Mouse (Mus musculus) embryonic facial prominence, embryonic 13.5 days (tissue): ENCODE measurements around the gene Rcl1. TPM values are rescaled to one million over a fixed set of nuclear protein-coding genes. Genes with fewer than 3 reads are reported as not detected.
A peak's percentile ranks its signal among the peaks of the same experiment; 100 is the strongest.

ENCODE experiments used
- ATAC-seq: fragments of 200-750 bp; cut with Nextera tagmentation; 2 replicates; pipeline ENCODE4 v1.8.0; 2017; ENCODE audit warnings: low read depth; ENCODE audit not compliant: insufficient number of reproducible peaks, insufficient read depth, low FRiP score, low TSS enrichment
- H3K27ac ChIP-seq: fragments of 300-500 bp; sonication (generic); 2 replicates; pipeline ENCODE4 v1.5.1; 2015; ENCODE audit warnings: moderate library complexity, mild to moderate bottlenecking, inconsistent platforms
- H3K27me3 ChIP-seq: fragments of 300-500 bp; sonication (generic); 2 replicates; pipeline ENCODE4 v1.6.1; 2015; ENCODE audit warnings: mild to moderate bottlenecking, inconsistent platforms
- H3K36me3 ChIP-seq: fragments of 300-500 bp; sonication (generic); 2 replicates; pipeline ENCODE4 v1.6.1; 2015; ENCODE audit warnings: mild to moderate bottlenecking, inconsistent platforms
- H3K4me1 ChIP-seq: fragments of 300-500 bp; sonication (generic); 2 replicates; pipeline ENCODE4 v1.6.1; 2015; ENCODE audit warnings: inconsistent platforms
- H3K4me2 ChIP-seq: fragments of 300-500 bp; sonication (generic); 2 replicates; pipeline ENCODE4 v1.6.1; 2015; ENCODE audit warnings: moderate library complexity, mild to moderate bottlenecking, inconsistent platforms
- H3K4me3 ChIP-seq: fragments of 300-500 bp; sonication (generic); 2 replicates; pipeline ENCODE4 v1.5.1; 2015; ENCODE audit warnings: mild to moderate bottlenecking, inconsistent platforms
- H3K9ac ChIP-seq: fragments of 300-500 bp; sonication (generic); 2 replicates; pipeline ENCODE4 v1.6.1; 2015; ENCODE audit warnings: mild to moderate bottlenecking, inconsistent platforms
- H3K9me3 ChIP-seq: fragments of 300-500 bp; sonication (generic); 2 replicates; pipeline ENCODE4 v1.6.1; 2016; ENCODE audit warnings: inconsistent platforms
- WGBS: fragments of 180-500 bp; shearing (Covaris S2); methylation state at CpG from one replicate; pipeline ENCODE4 v1.1.7; 2015; ENCODE audit warnings: mixed read lengths; 5-methylcytosine and 5-hydroxymethylcytosine counted together
- polyA plus RNA-seq: library from polyadenylated mRNA; unstranded; fragments of >200 nt; fragmentation: Nextera tagmentation; extraction: Ambion mirVana; gene quantifications from 2 replicates; pipeline ENCODE4 v1.2.1, GENCODE M21; 2015

The Rcl1 gene
- polyA plus RNA-seq, 1 experiment from 2014 or later = 67.0 TPM

- Histone ChIP-seq H3K4me2 (no peak overlapping the region), H3K4me1 (peaks cover 13% of the 10 kb centered on the region), H3K27ac (no peak overlapping the region), H3K9ac (no peak overlapping the region), H3K36me3 (no peaks in the 10 kb centered on the region), H3K4me3 (no peak overlapping the region), H3K9me3 (no peaks in the 10 kb centered on the region), H3K27me3 (no peaks in the 10 kb centered on the region)
- ATAC-seq = no peak
- 71% methylated on average over 5 of the region's 5 CpGs for WGBS
Observed at GRCm38 (mm10) chr19:29069195-29069594, 32.0 kb upstream of the Rcl1 start.

DNA sequence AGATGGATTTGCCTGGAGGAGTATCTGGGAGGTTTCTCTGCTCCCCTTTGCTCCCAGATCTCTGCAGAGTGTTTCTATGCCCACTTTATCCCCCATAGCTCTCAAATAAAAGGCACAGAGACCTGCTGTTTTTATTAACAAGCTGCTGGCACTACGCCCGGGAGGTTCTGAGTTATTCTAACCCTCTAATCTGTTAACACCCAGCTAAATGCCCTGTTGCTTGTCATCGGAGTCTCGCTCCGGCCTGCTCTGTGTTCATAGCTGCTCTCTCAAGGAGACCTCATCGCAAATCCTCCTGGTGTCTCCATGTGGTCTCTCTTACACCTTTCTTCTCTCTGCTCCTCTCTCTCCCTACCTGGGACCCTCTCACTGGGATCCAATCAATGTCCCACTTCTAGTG is 26.4 kb upstream of the Rcl1 start:
- peaks cover 7% of the 10 kb centered on the region for H3K4me1 ChIP-seq
- 66% methylated on average over 6 of the region's 6 CpGs for WGBS
- ATAC-seq = no peak

GRCm38 (mm10) chr19:29088628-29089027 is 12.5 kb upstream of the Rcl1 start:
- no peak overlapping the region for H3K27ac ChIP-seq
- H3K9me3 ChIP-seq = no peaks in the 10 kb centered on the region
- no peak for ATAC-seq
- H3K36me3 ChIP-seq = no peaks in the 10 kb centered on the region
- H3K9ac ChIP-seq = no peak overlapping the region
- 73% methylated on average over 6 of the region's 6 CpGs for WGBS
- H3K4me1 ChIP-seq = no peaks in the 10 kb centered on the region
- no peak overlapping the region for H3K4me2 ChIP-seq
- H3K4me3 ChIP-seq = no peak overlapping the region
- no peaks in the 10 kb centered on the region for H3K27me3 ChIP-seq

More for the DNA sequence above, 26.4 kb upstream of the Rcl1 start:
- Histone ChIP-seq H3K4me3 (no peak overlapping the region), H3K27ac (no peak overlapping the region), H3K9ac (no peak overlapping the region), H3K4me2 (no peak overlapping the region), H3K36me3 (no peaks in the 10 kb centered on the region), H3K9me3 (no peaks in the 10 kb centered on the region), H3K27me3 (no peaks in the 10 kb centered on the region)

DNA sequence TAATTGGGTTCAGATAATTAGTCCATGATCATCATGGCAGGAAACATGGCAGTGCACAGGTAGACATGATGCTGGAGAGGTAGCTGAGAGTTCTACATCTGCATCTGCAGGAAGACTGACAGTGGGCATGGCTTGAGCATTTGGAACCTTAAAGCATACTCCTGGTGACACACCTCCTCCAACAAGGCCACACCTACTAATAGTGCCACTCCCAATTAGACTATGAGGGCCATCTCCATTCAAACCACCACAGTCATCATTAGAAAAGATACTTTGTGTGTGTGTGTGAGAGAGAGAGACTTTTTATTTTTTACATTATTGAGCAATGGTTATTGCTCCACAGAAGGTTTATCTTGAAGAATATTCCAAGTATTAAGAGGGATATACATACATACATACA is 9.0 kb upstream of the Rcl1 start:
- no peak for ATAC-seq
- no peaks in the 10 kb centered on the region for H3K4me1 ChIP-seq
- H3K27me3 ChIP-seq = no peaks in the 10 kb centered on the region
- no peaks in the 10 kb centered on the region for H3K36me3 ChIP-seq
- no peak overlapping the region for H3K9ac ChIP-seq
- H3K9me3 ChIP-seq = no peaks in the 10 kb centered on the region
- no peak overlapping the region for H3K4me2 ChIP-seq
- H3K4me3 ChIP-seq = no peak overlapping the region
- H3K27ac ChIP-seq = no peak overlapping the region

- 72% methylated on average over 5 of the region's 5 CpGs for WGBS
- no peaks in the 10 kb centered on the region for H3K36me3 ChIP-seq
- no peaks in the 10 kb centered on the region for H3K27me3 ChIP-seq
- peaks cover 9% of the 10 kb centered on the region for H3K4me1 ChIP-seq
- no peaks in the 10 kb centered on the region for H3K9me3 ChIP-seq
- ATAC-seq = no peak
- H3K9ac ChIP-seq = no peak overlapping the region
- no peak overlapping the region for H3K4me2 ChIP-seq
- no peak overlapping the region for H3K27ac ChIP-seq
- H3K4me3 ChIP-seq = no peak overlapping the region
Observed at GRCm38 (mm10) chr19:29099106-29099505, 2.1 kb upstream of the Rcl1 start.

DNA sequence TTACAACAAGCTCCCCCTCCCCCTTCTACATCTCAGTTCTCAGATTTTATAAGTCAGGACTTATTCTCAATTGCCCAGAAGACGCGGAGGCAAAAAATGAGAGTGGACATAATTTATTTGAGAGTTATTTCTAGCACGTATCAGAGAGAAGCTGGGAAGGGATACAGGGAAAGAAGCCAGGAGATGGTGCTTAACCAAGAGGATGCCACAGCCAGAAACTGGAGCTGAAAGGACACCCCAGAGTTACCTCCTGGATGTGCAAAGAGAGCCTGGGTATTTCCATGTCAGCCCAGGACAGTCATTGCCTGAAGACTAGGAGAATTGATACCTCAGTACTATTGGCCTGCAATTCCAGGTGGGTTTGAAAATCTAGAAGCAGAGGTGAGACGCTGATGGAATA is 1.6 kb upstream of the Rcl1 start:
- 75% methylated on average over 4 of the region's 4 CpGs for WGBS

DNA sequence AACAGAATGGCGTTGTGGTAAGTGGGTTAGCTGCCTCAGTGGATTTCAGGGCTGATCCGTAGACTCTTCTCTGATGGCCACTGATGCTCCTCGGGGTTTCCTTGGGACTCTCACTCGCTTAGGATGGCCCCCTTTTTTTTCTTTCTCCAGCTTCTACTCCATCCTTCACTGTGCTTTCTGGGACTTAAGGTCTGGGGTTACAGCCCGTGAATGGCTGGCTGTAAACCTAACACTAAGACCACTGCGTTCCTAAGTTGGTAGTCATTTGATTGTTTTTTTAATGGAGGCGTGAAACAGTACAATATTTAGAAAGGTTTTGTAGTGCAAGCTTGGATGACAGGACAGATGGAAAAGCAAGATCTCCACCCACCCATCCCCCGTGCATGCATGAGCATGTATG is 914 bp upstream of the Rcl1 start:
- H3K4me1 ChIP-seq = peaks cover 9% of the 10 kb centered on the region
- no peak overlapping the region for H3K27ac ChIP-seq
- peak overlapping the region; percentile 81 for H3K9ac ChIP-seq
- WGBS = 19% methylated on average over 8 of the region's 8 CpGs
- no peaks in the 10 kb centered on the region for H3K9me3 ChIP-seq
- no peaks in the 10 kb centered on the region for H3K36me3 ChIP-seq
- peak overlapping the region; percentile 95 for H3K4me3 ChIP-seq
- H3K27me3 ChIP-seq = no peaks in the 10 kb centered on the region
- peak overlapping the region; percentile 81 for H3K4me2 ChIP-seq
- no peak for ATAC-seq

More for the DNA sequence above, 1.6 kb upstream of the Rcl1 start:
- Histone ChIP-seq H3K27ac (no peak overlapping the region), H3K27me3 (no peaks in the 10 kb centered on the region), H3K9me3 (no peaks in the 10 kb centered on the region), H3K4me3 (no peak overlapping the region), H3K9ac (no peak overlapping the region), H3K36me3 (no peaks in the 10 kb centered on the region), H3K4me2 (no peak overlapping the region), H3K4me1 (peaks cover 9% of the 10 kb centered on the region)
- no peak for ATAC-seq

GRCm38 (mm10) chr19:29101591-29101990 is 416 bp downstream of the Rcl1 start:
- no peaks in the 10 kb centered on the region for H3K36me3 ChIP-seq
- ATAC-seq = peak; percentile 24; the same call in 1 of the 2 replicates
- H3K27me3 ChIP-seq = no peaks in the 10 kb centered on the region
- H3K4me1 ChIP-seq = peaks cover 9% of the 10 kb centered on the region
- peak overlapping the region; percentile 81 for H3K4me2 ChIP-seq
- under 1% methylated on average over 27 of the region's 27 CpGs for WGBS
- peak overlapping the region; percentile 82 for H3K9ac ChIP-seq
- peak overlapping the region; percentile 57; the same call in 1 of the 2 replicates for H3K27ac ChIP-seq
- H3K9me3 ChIP-seq = no peaks in the 10 kb centered on the region
- H3K4me3 ChIP-seq = peak overlapping the region; percentile 95

- no peaks in the 10 kb centered on the region for H3K36me3 ChIP-seq
- peak overlapping the region; percentile 81 for H3K4me2 ChIP-seq
- no peaks in the 10 kb centered on the region for H3K9me3 ChIP-seq
- H3K27ac ChIP-seq = no peak overlapping the region
- WGBS = 14% methylated on average over 13 of the region's 13 CpGs
- peak overlapping the region; percentile 82 for H3K9ac ChIP-seq
- no peaks in the 10 kb centered on the region for H3K27me3 ChIP-seq
- peak overlapping the region; percentile 95 for H3K4me3 ChIP-seq
- ATAC-seq = no peak
- H3K4me1 ChIP-seq = peaks cover 9% of the 10 kb centered on the region
Observed at GRCm38 (mm10) chr19:29102098-29102497, 923 bp downstream of the Rcl1 start.

DNA sequence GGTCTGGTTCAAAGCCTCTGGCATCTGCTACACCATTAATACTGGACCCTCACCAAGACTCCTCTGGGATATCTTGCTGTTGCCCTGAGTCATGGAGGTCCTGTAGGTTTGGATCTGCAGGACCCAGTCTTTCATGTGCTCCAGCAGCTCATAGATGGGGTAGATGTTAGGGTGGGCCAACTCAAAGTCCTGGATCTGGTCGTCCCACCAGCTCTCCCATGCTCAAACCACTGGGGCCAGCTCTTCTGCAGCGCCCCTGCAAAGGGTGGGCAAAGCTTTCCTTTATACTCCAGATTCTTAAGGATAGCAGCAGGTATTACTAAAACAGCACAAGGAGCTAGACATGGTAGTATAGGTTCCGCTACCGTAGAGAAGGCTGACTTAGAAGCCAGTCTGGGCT is 4.6 kb downstream of the Rcl1 start:
- H3K4me2 ChIP-seq = no peak overlapping the region
- no peak for ATAC-seq
- H3K36me3 ChIP-seq = no peaks in the 10 kb centered on the region

GRCm38 (mm10) chr19:29106261-29106660 is 5.1 kb downstream of the Rcl1 start:
- Histone ChIP-seq H3K4me3 (no peak overlapping the region), H3K9ac (no peak overlapping the region), H3K4me2 (no peak overlapping the region), H3K27ac (no peak overlapping the region), H3K27me3 (no peaks in the 10 kb centered on the region), H3K4me1 (no peaks in the 10 kb centered on the region), H3K36me3 (no peaks in the 10 kb centered on the region), H3K9me3 (no peaks in the 10 kb centered on the region)
- no peak for ATAC-seq
- WGBS = 89% methylated on average over 5 of the region's 5 CpGs

More for the DNA sequence above, 4.6 kb downstream of the Rcl1 start:
- no peak overlapping the region for H3K27ac ChIP-seq
- H3K4me3 ChIP-seq = no peak overlapping the region
- no peaks in the 10 kb centered on the region for H3K9me3 ChIP-seq
- WGBS = 99% methylated on average over 4 of the region's 4 CpGs
- no peak overlapping the region for H3K9ac ChIP-seq
- H3K4me1 ChIP-seq = no peaks in the 10 kb centered on the region
- H3K27me3 ChIP-seq = no peaks in the 10 kb centered on the region

GRCm38 (mm10) chr19:29112662-29113061 is 11.5 kb downstream of the Rcl1 start:
- ATAC-seq = no peak
- WGBS = 63% methylated on average over 8 of the region's 8 CpGs
- no peak overlapping the region for H3K27ac ChIP-seq
- no peak overlapping the region for H3K4me2 ChIP-seq
- no peak overlapping the region for H3K4me3 ChIP-seq
- no peaks in the 10 kb centered on the region; the same call in 1 of the 2 replicates for H3K4me1 ChIP-seq
- H3K9ac ChIP-seq = no peak overlapping the region
- H3K27me3 ChIP-seq = no peaks in the 10 kb centered on the region
- H3K36me3 ChIP-seq = peaks cover 6% of the 10 kb centered on the region; the same call in 1 of the 2 replicates
- H3K9me3 ChIP-seq = no peaks in the 10 kb centered on the region
